Mouse (Mus musculus): ENCODE measurements around the gene Nxf7. TPM values are rescaled to one million over a fixed set of nuclear protein-coding genes. Genes with fewer than 3 reads are reported as not detected.
"Not testable (repeated sequence)": the region's sequence is repeated elsewhere in the genome, so short reads cannot be mapped to it uniquely, and the experiment has no call there.

Gene Nxf7
- 6.4 TPM in 2 replicates for polyA plus RNA-seq (2011; ENCODE audit: insufficient read depth, insufficient read length, low read depth, missing spikeins)

DNA sequence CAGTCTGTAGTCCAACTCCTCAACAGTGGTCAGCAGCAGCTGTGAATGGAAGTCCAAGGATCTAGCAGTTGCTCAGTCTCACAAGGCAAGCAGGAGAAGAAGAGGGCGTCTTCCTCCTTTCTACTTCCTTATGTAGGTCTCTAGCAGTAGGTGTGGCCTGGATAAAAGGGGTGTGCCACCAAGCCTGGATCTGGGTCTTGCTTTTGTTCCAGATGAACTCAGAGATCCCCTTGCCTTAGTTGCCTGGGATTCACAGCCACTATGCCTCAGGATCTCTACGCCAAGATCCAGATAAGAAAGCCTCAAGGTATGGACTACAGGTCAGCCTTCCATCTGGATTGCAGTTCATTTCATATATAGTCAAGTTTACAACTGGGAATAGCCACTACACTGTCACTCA is at the start of gene Nxf7:
Nxf7 (minus strand) TSS at position 101 of the 400 bp plus-strand sequence.
- no peak within 1 kb of the TSS for H3K4me3 ChIP-seq (ENCODE audit: low read depth, low read length)
- H3K36me3 ChIP-seq (ENCODE audit: control insufficient read depth, insufficient read depth, low read length, poor library complexity, severe bottlenecking): no peaks in the 10 kb centered on the region
- H3K27me3 ChIP-seq (ENCODE audit: control insufficient read depth, insufficient read depth, low read length, poor library complexity, severe bottlenecking): no peaks in the 10 kb centered on the region
- TF ChIP-seq POLR2A (IDR thresholded peaks at IDR 0.05; ENCODE audit: insufficient read depth, low read length) (no peak), EP300 (IDR thresholded peaks at IDR 0.05; ENCODE audit: insufficient read depth, low read depth, low read length) (no peak), CTCF (IDR thresholded peaks at IDR 0.05; ENCODE audit: low read depth, low read length) (no peak)
- H3K4me1 ChIP-seq (ENCODE audit: control insufficient read depth, insufficient read depth, low read length): no peaks in the 10 kb centered on the region
- H3K9ac ChIP-seq (ENCODE audit: low read depth, poor library complexity, severe bottlenecking): no peak within 1 kb of the TSS
- H3K9me3 ChIP-seq (replicated peaks; ENCODE audit: control insufficient read depth, insufficient read depth, low read length, poor library complexity, severe bottlenecking): no peaks in the 10 kb centered on the region
- no peak within 1 kb of the TSS for H3K27ac ChIP-seq (ENCODE audit: insufficient read depth, low read length)

DNA sequence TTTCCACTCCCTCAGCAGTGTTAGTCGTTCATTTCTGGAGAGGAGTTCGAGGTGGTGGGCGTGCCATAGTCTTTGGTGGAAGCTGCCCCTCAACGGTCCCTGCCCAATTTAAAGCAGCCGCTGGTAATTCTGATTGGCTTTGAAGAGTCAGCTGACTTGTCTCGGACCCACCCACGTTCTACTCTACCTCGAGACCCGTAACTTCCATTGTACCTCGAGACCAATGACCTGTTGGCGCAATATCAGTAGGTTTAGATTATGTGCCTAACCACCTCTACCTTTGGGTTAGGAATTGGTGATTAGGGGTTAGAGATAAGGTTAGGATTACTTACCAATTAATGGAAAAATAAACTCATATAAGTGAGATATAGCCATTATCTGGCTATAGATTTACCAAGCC is 29.0 kb upstream of the Nxf7 start, which contains the start of gene Prame:
Prame (minus strand) TSS at position 101 of the 400 bp plus-strand sequence.
- Histone ChIP-seq H3K27me3 (ENCODE audit: control insufficient read depth, insufficient read depth, low read length, poor library complexity, severe bottlenecking) (no peaks in the 10 kb centered on the region), H3K27ac (ENCODE audit: insufficient read depth, low read length) (no peak within 1 kb of the TSS), H3K36me3 (ENCODE audit: control insufficient read depth, insufficient read depth, low read length, poor library complexity, severe bottlenecking) (no peaks in the 10 kb centered on the region), H3K4me1 (ENCODE audit: control insufficient read depth, insufficient read depth, low read length) (no peaks in the 10 kb centered on the region), H3K9ac (ENCODE audit: low read depth, poor library complexity, severe bottlenecking) (no peak within 1 kb of the TSS), H3K9me3 (replicated peaks; ENCODE audit: control insufficient read depth, insufficient read depth, low read length, poor library complexity, severe bottlenecking) (no peaks in the 10 kb centered on the region), H3K4me3 (ENCODE audit: low read depth, low read length) (no peak within 1 kb of the TSS)
- no peak for TF ChIP-seq EP300 (IDR thresholded peaks at IDR 0.05; ENCODE audit: insufficient read depth, low read depth, low read length)
- TF ChIP-seq POLR2A (IDR thresholded peaks at IDR 0.05; ENCODE audit: insufficient read depth, low read length): no peak
- TF ChIP-seq CTCF (IDR thresholded peaks at IDR 0.05; ENCODE audit: low read depth, low read length): no peak

DNA sequence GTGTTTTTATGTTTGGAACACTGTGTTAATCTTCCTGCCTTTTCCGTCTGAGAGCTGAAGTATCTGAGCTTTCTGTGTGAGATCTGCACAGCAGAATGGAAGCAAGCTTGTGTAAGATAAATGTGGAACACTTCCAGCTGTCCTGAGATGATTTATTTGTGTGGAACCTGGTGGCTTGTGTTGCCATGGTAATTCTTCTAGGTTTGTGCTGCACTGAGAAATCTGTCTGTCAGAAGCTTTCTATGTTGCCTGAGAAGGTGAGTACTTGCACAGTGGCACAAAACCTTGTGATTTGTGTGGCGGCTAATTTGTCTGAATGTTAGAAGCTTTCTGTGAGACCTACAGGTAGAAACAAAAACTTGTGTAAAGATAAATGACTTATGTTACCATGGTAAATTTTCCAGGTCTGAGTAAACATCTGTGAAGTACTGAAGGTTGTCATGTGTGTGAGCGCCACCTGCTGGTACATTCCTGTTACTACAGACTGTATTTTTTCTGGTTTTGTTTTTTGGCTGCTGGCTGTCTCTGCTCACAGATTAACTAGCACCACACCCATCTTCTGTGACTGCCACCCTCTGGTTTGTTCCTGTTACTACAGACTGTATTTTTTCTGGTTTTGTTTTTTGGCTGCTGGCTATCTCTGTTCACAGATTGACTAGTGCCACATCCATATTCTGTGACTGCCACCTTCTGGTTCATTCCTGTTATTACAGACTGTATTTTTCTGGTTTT is 2.9 kb upstream of the Nxf7 start:
- not testable (repeated sequence) for H3K9ac ChIP-seq (ENCODE audit: low read depth, poor library complexity, severe bottlenecking); H3K9me3 ChIP-seq (replicated peaks; ENCODE audit: control insufficient read depth, insufficient read depth, low read length, poor library complexity, severe bottlenecking); H3K27me3 ChIP-seq (ENCODE audit: control insufficient read depth, insufficient read depth, low read length, poor library complexity, severe bottlenecking); H3K27ac ChIP-seq (ENCODE audit: insufficient read depth, low read length); H3K4me1 ChIP-seq (ENCODE audit: control insufficient read depth, insufficient read depth, low read length); H3K4me3 ChIP-seq (ENCODE audit: low read depth, low read length); H3K36me3 ChIP-seq (ENCODE audit: control insufficient read depth, insufficient read depth, low read length, poor library complexity, severe bottlenecking)

DNA sequence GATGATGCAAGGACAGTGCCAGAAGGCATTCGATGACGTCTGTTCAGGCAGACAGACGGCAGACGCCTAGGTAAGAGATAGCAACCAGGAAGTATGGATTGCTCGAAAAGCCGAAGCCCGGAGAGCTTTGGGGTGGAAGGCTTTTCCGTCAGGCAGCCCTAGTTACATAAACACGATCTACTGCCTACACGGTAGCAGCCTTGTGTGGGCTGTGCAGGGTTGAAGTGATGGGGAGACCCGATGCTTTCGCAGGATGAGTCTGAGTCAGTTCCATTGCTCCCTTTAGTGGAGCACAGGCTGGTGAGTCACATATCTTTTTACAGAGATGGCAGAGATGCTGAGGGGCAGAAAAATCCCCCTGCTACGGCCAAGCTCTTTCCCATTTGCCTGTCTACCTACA is 481 bp downstream of the Nxf7 start:
- H3K9ac ChIP-seq (ENCODE audit: low read depth, poor library complexity, severe bottlenecking): no peak overlapping the region
- H3K4me3 ChIP-seq (ENCODE audit: low read depth, low read length): no peak overlapping the region
- no peaks in the 10 kb centered on the region for H3K27me3 ChIP-seq (ENCODE audit: control insufficient read depth, insufficient read depth, low read length, poor library complexity, severe bottlenecking)
- H3K4me1 ChIP-seq (ENCODE audit: control insufficient read depth, insufficient read depth, low read length): no peaks in the 10 kb centered on the region
- no peak overlapping the region for H3K27ac ChIP-seq (ENCODE audit: insufficient read depth, low read length)
- H3K36me3 ChIP-seq (ENCODE audit: control insufficient read depth, insufficient read depth, low read length, poor library complexity, severe bottlenecking): no peaks in the 10 kb centered on the region
- H3K9me3 ChIP-seq (replicated peaks; ENCODE audit: control insufficient read depth, insufficient read depth, low read length, poor library complexity, severe bottlenecking): no peaks in the 10 kb centered on the region
- TF ChIP-seq CTCF (IDR thresholded peaks at IDR 0.05; ENCODE audit: low read depth, low read length): no peak
- TF ChIP-seq EP300 (IDR thresholded peaks at IDR 0.05; ENCODE audit: insufficient read depth, low read depth, low read length): no peak
- no peak for TF ChIP-seq POLR2A (IDR thresholded peaks at IDR 0.05; ENCODE audit: insufficient read depth, low read length)

DNA sequence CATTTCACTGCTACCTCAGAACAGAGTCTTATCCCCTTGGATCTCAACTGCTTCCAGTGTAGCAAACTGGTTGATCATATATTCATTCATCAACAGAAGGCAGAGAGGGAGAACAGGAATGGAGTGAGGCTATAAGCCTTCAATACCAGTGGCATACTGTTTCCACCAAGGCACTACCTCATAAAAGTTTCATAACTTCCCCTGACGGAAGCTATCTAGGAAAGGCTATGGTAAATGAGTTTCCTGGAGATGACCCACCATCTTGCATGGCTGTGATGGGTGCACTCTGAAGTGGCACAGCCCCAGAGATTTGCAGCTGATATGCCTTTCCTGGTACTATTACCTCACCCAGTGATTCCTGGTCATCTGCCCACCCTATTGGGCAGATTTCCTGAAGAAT is 22.2 kb downstream of the Nxf7 start:
- TF ChIP-seq CTCF (IDR thresholded peaks at IDR 0.05; ENCODE audit: low read depth, low read length): no peak
- TF ChIP-seq EP300 (IDR thresholded peaks at IDR 0.05; ENCODE audit: insufficient read depth, low read depth, low read length): no peak
- no peak for TF ChIP-seq POLR2A (IDR thresholded peaks at IDR 0.05; ENCODE audit: insufficient read depth, low read length)
- Histone ChIP-seq H3K27ac (ENCODE audit: insufficient read depth, low read length) (no peak overlapping the region), H3K36me3 (ENCODE audit: control insufficient read depth, insufficient read depth, low read length, poor library complexity, severe bottlenecking) (no peaks in the 10 kb centered on the region), H3K9me3 (replicated peaks; ENCODE audit: control insufficient read depth, insufficient read depth, low read length, poor library complexity, severe bottlenecking) (no peaks in the 10 kb centered on the region), H3K9ac (ENCODE audit: low read depth, poor library complexity, severe bottlenecking) (no peak overlapping the region), H3K4me3 (ENCODE audit: low read depth, low read length) (no peak overlapping the region), H3K27me3 (ENCODE audit: control insufficient read depth, insufficient read depth, low read length, poor library complexity, severe bottlenecking) (no peaks in the 10 kb centered on the region), H3K4me1 (ENCODE audit: control insufficient read depth, insufficient read depth, low read length) (no peaks in the 10 kb centered on the region)

DNA sequence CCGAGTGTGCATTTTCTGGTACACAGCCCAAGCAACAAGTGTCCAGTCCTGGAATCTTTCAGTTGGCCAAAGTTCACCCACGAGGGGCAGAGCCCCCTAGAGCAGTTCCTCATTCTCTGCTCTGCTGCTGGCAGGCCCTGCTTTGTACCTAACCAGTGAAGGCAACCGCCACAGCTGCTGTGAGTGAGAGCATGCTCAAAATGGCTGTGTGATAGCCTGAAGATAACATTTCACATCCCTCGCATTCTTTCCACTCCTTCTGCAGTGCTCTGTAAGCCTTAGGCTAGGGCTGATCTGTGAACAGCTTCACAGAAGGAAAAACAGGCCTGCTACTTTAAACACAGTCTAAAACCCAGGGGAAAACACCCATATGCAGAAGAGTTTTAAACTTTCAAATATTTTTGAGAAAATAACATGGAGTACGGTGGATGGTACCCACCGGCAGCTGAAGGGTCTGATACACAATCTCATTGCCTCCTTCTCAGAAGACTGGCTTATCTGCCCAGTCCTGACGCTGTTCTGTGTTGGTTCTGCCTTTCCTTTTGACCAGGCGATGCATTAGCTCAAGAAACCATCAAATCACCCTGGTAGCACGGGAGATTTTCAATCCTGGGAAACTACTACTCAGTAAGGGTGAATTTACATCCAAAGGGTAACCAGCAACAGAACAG is 23.5 kb downstream of the Nxf7 start:
- not testable (repeated sequence) for H3K9ac ChIP-seq (ENCODE audit: low read depth, poor library complexity, severe bottlenecking); H3K27ac ChIP-seq (ENCODE audit: insufficient read depth, low read length); H3K9me3 ChIP-seq (replicated peaks; ENCODE audit: control insufficient read depth, insufficient read depth, low read length, poor library complexity, severe bottlenecking); H3K4me3 ChIP-seq (ENCODE audit: low read depth, low read length); H3K27me3 ChIP-seq (ENCODE audit: control insufficient read depth, insufficient read depth, low read length, poor library complexity, severe bottlenecking); H3K36me3 ChIP-seq (ENCODE audit: control insufficient read depth, insufficient read depth, low read length, poor library complexity, severe bottlenecking); H3K4me1 ChIP-seq (ENCODE audit: control insufficient read depth, insufficient read depth, low read length)

DNA sequence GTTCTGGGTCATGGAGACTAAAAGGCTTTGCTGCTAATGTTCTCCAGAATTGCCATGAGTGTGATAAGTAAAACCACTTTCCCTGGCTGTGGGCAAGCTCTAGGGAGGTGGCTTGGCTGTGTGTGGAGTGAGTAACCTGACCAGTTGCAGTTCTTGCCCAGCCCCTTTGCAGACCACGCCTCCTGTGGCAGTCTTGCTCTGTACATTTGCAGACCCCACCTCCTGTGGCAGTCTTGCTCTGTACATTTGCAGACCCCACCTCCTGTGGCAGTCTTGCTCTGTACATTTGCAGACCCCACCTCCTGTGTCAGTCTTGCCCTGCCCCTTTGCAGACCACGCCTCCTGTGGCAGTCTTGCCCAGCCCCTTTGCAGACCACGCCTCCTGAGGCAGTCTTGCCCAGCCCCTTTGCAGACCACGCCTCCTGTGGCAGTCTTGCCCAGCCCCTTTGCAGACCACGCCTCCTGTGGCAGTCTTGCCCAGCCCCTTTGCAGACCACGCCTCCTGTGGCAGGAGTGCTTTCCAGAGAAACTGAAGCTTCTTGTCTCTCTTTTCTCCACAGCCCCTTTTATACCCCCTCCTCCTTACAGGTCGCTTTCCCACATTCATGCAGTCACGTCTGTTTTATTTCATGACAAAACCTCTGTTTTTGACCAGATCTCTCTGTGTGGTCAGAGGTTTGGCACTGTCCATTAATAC is 24.2 kb downstream of the Nxf7 start:
- not testable (repeated sequence) for H3K4me3 ChIP-seq (ENCODE audit: low read depth, low read length); H3K27me3 ChIP-seq (ENCODE audit: control insufficient read depth, insufficient read depth, low read length, poor library complexity, severe bottlenecking); H3K9me3 ChIP-seq (replicated peaks; ENCODE audit: control insufficient read depth, insufficient read depth, low read length, poor library complexity, severe bottlenecking); H3K27ac ChIP-seq (ENCODE audit: insufficient read depth, low read length); H3K4me1 ChIP-seq (ENCODE audit: control insufficient read depth, insufficient read depth, low read length); H3K9ac ChIP-seq (ENCODE audit: low read depth, poor library complexity, severe bottlenecking); H3K36me3 ChIP-seq (ENCODE audit: control insufficient read depth, insufficient read depth, low read length, poor library complexity, severe bottlenecking)

Data from ES-Bruce4 (cell line).